Mouse (Mus musculus) urinary bladder, postnatal 4 days (tissue): Measurements from ENCODE around the gene Arl1.
A peak's percentile ranks its signal among the peaks of the same experiment; 100 is the strongest.
"Not testable (repeated sequence)": the region's sequence is repeated elsewhere in the genome, so short reads cannot be mapped to it uniquely, and the experiment has no call there.

Experiments used
- DNase-seq, 2 experiments: peaks; one replicate each; pipeline ENCODE4 v3.0.0; 2021 to 2022; ENCODE audit warnings: low spot score in 2 of 2

The Arl1 gene

DNA sequence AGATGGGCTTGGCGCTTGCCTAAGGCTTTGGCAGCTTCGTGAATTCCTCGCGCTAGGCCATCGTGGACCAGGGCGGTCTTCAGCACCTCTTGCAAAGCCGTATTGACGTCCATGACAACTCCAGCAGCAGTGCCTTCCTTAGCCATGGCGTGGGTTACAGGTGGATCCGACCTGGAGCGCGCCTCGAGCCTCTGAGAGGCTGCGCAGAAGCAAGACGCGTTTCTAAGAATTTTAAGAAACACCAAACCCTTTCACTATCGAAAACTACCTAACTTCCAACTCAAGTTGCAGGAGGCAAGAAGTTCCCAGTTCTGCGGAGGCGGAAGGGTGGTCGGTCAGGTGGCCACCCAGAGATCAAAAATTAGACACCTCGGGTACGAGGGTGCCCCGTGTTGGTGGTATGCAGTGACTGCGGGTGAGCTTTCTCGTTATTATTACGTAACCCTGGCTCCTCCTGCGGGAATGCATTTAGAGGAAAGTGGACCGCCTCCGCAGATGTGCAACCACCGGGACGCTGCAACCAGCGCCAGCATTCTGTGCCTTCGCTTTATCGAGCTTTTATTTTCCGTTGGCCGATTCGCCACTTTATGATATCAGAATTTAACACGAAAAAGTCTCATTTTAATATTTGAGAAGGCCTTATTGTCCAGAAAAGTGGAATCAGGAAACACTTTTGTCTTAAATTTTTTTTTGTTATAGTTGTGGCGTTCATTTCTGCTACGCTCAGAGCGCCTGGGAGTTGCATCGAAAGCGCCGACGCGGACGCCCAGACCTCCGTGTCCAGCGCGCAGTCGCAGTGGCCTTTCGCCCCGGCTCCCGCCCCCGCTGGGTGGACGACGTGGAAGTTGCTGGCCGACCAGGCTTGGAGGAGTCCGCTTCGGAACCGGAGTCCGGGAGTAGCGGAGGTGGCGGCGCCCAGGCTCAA, at the start of gene Arl1:
Gene Arl1, plus strand, starts transcription at position 288 of the 925 bp plus-strand sequence.
- DNase-seq, result peak; percentile 89 to 93

DNA sequence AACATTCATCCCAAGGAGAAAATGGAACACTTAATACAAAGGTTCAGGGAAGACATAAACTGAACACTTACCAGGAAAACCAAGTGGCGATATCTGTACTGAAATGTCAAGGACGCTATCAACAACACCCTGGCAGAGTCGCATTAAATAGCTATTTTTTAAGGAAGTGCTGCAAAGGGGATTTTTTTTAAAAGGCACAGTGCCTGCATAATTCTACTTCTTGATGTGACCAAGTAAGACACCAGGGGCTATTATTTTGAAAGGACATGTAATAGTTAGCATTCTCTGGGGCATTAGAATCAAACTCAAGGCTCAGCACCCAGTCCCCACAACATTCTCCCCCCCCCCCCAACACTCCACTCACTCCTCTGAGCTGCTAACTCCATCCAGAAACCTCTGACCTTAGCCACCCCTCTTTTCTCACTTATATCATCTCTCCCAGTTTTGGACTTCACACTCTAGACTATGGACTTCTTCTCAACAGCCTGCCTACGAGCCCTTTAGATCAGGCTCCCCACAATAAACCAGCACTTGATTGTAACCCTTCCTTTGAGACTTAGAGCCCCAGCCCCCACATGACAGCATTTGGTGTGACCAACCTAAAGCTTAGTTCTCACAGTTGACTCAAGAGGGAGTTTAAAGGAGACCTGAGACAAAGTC, 47.6 kb upstream of the Arl1 start:
- DNase-seq, result no peak

DNA sequence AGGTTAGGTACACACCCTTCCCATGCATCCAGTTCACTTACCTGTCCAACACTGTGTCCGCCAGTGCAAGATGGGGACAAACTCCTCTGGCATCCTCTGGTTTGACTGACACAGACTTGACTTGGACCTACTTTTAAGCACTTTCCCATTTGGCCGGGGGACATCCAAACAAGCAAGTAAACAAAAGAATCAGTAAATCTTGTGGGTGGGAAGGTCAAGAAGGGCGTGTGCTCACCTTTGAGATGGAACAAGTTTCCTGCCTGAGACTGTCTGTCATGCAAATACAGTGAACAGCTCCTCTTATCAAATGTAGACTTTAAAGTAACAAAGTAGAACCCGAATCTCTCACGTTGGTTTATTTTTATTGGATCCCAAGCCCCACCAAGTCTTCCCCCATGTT, 45.7 kb upstream of the Arl1 start, which contains the start of gene Spic:
Gene Spic, minus strand, starts transcription at position 91 of the 400 bp plus-strand sequence.
- DNase-seq, result no peak

DNA sequence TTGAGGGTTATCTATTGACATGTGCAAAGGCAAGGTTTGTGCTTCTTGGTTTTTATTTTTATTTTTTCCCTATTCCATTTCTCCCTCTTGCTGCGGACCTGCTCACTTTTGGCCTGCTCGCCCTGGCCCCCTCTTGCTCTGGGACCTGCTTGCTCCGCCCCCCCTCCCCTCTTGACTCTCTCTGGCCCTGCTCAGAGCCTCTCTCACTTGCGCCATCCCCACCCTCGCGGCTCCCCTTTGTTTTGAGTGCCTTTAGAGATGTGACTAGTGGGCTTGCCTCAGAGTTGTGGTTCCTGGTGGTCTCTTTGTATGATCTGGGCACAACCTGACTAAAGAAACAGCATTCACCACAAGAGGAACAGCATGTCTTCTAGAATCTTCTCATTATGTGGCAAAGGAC, 29.7 kb upstream of the Arl1 start:
- no peak for DNase-seq

DNA sequence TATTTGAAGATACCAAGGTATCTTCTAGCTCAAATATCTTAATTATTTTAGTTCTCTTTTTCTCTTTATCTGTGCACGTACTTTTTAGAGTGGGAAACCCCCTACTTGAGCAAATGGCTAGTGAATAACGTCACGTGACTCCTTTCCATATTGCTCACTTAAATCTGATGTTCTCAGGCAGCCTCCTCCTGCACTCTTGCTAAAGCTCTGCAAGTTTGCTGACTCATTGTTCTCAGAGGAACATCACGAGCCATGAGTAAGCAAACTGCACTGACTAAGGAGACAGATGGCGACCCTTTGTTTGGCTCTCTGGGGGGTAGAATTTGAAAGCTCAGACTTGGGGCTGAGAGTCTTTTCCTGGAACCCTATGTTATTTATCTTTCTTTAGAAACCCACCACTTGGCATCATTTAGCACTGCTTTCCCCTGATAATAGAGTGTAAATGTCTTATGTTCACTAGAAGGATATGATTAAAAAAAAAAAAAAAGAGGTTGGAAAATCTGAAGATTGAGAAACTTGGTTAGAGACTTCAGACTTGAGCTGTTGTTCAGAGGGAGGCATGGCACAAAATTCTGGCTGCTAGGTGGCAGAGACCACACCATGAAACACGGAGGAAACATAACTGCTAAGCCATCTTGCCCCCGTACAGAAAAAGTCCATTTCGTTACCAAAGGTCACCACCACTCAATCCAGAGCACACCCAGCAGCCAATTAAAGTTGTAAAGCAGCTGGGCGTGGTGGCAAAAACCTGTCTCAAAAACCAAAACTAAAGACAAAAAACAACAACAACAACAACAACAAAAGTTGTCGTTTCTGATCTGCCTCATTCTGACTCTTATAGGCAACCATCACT, 21.8 kb upstream of the Arl1 start:
- no peak for DNase-seq

DNA sequence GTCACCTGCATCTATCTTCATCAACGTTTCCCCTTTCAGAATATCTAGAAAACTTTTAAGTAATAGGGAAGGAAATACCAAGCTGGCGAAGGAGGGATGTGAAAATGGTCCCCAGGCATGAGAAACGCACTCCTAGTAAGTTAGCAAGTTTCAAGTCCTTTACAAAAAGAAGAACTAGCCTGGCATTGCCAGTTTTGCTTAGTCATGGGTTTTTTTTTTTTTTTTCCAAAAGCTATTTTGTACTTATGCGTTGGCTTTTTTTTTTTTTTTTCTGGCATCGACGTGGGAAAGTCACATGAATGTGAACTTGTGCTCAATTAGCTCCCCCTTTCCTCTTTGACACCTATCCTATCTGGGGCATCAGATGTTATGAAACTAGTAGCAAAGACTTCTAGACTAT, 18.3 kb upstream of the Arl1 start:
- DNase-seq, result no peak

DNA sequence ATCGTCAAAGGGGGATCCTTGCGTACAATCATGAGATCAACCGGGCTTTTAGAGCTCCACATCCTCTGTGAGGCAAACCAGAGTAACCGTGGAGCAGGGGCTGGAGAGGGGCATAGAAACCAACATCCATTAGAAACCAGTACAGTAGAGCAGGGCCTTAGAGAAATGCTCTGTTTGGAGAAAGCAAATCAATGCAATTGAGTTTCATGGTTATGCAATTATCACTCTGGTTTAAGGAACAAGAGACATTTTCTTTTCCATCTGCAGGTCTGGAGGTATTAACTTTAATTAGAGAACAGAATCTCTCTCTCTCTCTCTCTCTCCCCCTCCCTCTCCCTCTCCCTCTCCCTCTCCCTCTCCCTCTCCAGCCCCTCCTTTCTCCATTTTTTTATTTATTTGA, 15.9 kb upstream of the Arl1 start:
- DNase-seq, result no peak

DNA sequence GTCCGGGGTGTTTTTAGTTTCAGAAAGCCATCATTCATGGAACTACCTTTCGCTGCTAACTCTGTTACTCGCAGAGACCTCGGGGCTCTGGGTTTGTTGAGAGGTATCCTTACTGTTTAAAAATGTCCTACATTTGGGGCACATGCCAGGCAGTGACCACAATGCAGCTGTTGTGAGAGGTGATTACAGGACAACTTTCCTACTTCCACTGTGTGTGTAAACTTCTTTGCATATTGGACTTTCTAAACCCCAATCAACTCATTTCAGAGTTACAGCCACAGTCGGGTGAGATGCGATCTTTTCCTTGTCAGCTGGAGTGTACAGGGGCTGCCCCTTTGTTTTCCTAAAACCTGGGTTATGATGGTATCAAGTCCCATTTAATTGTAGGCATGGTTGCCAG, 15.0 kb upstream of the Arl1 start:
- DNase-seq, result no peak

DNA sequence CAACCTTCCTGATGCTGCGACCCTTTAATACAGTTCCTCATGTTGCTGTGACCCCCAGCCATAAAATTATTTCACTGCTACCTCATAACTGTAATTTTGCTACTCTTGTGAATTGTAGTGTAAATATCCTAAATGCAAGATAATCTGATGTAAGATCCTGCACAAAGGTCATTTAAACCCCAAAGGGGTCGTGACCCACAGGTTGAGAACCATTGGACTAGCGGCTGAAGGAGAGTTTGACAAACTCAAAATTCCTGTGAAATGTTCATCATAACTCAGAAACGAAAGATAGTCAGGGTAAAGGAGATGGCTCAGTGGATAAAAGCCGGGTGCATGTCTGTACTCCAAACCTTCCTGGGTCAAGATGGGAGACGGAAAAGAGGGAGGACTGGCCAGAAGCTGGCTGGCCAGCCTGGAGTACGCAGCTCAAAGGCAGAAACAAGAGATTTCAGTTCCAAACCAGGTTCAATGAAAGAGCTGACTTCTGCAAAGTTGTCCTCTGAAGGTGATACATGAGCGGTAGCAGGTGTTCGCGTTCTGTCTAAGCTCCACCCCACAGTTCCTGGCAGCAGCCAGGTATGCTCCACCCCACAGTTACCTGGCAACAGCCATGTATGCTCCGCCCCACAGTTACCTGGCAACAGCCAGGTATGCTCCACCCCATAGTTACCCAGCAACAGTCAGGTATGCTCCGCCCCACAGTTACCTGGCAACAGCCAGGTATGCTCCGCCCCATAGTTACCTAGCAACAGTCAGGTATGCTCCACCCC, 13.5 kb upstream of the Arl1 start:
- no peak for DNase-seq

DNA sequence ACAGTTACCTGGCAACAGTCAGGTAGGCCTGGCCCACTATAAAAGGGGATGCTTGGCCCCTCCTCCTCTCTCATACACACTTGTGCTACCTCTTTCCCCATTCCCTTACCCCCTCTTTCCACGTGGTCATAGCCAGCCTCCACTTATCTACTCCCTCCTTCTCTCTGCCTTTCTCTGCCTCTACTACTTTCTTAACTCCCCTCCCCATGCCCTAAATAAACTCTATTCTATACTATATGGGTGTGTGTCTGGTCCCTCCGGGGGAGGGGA, 13.0 kb upstream of the Arl1 start:
- no peak for DNase-seq

DNA sequence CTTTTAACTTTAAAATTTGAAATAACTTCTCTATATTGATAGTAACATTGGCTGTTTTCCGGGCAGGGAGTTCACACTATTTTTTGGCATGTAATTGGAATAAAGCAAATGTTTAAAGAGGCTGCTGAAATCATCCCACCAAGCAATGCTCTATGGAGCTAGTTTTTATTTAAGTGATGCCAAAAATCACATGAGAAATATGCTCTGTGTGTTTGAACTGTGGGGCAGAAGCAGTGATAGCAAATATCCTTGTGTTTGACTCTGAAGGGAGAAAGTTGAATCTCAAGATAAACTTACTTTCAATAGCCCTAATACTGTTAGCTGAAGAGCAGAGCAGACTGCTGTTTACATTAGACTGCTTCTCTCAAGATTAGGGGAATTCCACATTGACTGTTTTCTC, 11.0 kb upstream of the Arl1 start:
- no peak for DNase-seq

DNA sequence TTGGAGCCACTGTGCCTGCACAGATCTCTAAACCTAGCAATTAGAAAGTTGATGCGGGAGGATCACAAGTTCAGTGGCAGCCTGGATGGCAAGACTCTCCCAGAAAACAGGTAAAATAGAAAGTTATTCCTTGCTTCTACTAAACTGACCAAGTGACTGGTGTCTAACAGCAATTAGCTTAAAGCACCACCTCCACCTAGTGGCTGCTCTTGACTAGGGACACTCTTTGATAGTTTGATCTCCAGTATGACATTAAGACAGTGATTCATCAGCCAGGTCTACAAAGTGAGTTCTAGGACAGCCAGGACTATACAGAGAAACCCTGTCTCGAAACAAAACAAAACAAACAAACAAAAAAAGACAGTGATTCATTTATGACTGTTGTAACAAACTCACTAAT, 5.3 kb upstream of the Arl1 start:
- DNase-seq, result no peak

DNA sequence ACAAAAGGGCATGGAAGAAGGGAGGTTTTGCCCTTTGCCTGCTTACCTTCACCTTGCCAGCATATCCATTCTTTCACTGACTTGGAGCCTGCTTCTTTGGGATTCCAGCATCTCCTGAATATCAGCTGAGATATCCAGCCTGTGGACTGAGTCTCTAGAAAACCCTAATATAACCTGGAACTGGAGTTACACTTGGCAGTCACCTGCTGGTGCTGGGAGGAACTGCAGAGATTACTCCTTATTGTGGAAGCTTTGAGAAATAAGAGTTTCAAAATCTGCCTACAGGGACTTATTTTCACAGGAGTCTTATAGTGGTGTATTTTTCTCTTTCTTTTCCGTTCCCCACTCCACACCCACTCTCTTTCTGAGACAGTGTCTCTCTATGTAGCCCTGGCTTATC, 3.5 kb upstream of the Arl1 start:
- no peak for DNase-seq

DNA sequence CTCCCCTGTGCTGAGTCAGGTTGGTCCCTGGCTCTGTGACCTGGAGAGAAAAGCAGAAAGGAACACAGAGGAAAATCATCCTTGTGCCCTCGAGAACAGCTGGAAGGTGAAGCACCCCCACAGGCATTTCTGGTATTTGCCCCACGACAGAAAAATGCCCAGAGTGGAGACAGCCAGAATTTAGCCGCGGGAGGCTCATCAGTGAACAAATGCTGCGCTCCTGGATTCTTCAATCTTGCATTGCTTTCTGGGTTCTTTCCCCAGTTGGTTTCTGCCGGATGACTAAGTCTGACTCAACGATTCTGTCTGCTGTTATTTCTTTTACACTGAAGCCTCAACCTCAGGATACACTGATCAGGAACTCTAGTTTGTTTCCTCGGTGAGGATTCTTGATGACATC, 2.5 kb upstream of the Arl1 start:
- DNase-seq, result no peak

DNA sequence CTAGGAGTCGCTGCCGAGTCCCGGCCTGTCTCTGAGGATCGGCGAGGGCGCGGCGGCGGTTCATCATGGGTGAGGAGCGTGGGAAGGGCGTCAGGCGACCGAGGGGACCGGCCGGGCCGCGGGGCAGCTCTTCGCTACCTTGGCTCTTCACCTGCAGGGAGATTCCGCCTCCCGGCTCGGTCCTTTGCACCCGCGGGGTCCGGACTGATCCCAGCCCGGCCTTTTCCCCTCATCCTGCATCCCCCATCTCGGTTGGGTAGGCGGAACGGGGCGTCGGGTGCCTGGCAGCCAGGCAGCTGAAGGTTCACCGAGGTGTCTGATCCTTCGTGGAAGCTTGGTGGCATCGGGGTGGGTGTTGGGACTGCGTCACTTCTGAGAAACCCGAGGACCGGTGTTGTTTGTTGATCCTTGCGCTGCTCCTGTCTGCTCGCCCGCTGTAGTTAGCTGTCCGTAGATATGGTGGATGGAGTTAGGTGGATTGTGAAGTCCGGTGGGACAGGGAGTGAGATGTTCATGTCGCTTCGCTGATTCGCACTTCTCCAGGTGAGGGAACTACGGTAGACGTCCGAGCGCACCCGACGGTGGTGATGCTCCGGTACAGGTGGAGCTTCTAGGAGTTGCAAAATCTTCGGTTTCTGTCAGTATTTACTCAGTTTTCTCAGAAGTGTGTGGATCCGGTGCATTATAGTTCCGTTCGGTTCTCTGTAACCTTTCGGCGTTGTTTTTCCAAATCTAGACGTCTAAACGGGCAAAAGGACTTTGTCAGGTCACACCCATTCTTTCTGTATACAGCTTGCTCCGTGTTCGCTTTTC, 1.0 kb downstream of the Arl1 start:
- DNase-seq, result no peak

DNA sequence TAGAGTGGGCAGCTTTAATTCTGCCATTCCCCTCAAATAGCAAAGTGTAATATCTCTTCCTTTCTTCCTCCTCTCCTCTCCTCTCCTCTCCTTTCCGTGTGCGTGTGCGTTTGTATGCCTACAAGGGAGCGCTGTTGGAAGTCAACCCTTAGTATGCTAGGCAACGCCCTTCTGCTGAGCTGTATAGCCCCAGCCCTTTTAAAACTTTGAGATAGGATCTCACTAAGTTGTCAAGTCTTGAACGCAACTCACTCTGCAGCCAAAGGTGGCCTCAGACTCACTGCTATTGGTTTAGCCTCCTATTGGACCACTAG, 1.6 kb downstream of the Arl1 start:
- no peak for DNase-seq

DNA sequence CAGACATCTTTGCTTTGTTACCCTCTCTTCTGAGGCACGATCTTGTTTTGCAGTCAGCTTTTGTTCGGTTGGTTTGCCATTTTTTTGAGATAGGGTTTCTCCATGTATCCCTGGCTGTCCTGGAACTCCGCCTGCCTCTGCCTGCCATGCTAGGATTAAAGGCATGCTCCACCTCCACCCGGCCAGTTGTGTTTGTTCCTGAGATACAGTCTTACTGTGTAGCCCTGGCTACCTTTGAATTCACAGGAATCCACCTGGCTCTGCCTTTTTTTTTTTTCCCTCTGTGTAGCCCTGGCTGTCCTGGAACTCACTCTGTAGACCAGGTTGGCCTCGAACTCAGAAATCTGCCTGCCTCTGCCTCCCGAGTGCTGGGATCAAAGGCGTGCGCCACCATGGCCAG, 8.4 kb downstream of the Arl1 start:
- DNase-seq, result not testable (repeated sequence)

DNA sequence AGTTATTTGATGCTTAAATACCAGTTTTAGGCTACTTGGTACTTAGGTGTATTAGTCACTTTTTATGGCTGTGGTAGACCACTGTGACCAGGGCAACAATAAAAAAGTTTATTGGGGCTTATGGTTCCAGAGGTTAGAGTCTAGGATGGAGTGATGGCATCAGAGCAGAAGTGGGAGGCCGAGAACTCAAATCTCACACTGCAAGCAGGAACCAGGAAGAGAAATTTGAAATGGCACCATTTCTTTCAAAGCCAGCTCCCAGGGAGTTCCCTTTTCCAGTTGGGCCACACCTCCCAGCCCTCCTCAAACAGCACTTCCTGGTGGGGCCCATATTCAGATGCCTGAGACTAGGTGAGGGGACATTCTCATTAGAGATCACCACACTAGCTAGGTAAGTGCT, 9.2 kb downstream of the Arl1 start:
- no peak for DNase-seq

DNA sequence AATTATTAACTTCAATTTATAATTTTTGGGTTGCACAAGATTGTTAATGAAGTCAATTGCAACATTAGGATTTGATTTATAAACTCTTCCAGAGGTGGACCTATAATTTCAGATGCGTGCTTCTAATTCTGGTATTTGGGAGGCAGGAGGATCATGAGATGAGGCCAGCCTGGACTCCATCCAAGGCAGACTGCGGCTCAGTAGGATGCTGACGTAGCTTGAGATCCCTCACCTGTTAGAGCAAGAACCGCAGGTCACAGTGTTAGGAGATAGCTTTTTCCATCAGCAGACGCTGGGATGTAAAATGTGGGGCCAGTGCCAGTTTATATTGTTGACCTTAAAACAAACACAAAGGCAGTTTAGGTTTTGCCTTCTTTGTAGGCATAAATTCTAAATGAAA, 10.1 kb downstream of the Arl1 start:
- no peak for DNase-seq

DNA sequence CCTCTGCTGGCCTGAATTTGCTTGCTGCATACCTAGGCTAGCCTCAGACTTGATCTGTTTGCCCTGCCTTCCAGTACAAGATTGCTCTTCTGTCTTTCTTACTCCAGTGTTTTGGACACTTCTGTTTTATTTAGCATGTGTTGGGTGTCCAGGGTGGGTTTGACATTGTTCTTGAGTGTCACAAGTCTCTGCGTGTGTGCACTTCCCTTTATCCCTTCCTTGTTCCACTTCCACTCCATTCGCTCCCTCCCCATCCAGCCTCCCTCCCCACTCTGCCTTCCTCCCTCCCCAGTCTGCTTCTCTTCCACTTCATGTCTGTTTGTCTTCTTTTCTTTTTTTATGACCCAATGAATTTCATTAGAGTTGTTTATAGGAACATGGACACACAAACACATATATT, 10.8 kb downstream of the Arl1 start:
- no peak for DNase-seq

DNA sequence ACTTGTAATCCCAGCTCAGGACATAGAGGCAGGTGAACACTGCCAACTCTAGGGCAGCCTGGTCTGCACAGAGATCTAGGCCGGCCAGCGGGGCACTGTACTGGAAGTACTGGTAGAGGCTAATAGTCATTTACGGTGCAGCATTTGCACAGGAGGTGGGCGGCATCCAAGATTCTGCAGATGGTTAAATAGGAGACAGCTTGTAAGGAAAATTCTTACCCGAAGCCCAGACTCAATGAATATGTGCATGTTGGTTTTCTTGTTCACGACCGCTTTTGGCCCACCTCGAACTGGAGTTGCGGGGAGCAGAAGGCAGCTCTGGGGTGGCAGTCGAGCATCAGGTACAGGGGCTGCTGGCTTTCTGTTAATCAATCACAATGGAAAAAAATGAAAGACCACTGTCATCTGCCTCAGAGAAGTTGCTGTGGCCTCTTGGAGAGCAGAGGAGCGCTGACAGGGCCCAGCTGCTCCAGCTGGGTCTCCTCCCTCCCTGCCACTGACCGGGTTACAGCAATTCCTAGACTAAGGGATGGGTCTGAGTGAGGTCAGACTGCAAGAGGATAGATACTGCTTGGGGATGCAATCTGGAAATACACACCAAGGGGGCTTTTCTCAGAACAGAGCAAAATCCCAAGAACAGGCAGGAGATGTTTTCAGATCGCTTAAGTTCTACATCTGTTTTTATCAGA, 31.0 kb downstream of the Arl1 start:
- DNase-seq, result no peak
